Mouse (Mus musculus) T-helper 17 cell (primary cell): Measurements from ENCODE around the gene Tgfb1i1.

Source experiments
- in situ Hi-C, 2 experiments: fragments of 300-600 bp; cut with MboI, MseI; formaldehyde crosslinking; loops; 1 replicate in 1 of 2; 2 replicates in 1 of 2; pipeline ENCODE4 v1.15.1; 2025; ENCODE audit warnings: high pct_unique_total_duplicates in 2 of 2

The Tgfb1i1 gene

GRCm38 (mm10) chr7:128243921-128244320 lies 2.7 kb upstream of the Tgfb1i1 start:
- in situ Hi-C loops: loop anchor here (5.0 to 10.0 kb wide), 2 partner anchors 101 to 103 kb away; no protein-coding TSS in a partner anchor

- in situ Hi-C loops: loop anchor here (5.0 to 10.0 kb wide), 4 partner anchors 43 to 443 kb away; no protein-coding TSS in a partner anchor
Observed at GRCm38 (mm10) chr7:128244410-128245025, 2.1 kb upstream of the Tgfb1i1 start.

- in situ Hi-C loops: loop anchor here (5.0 to 10.0 kb wide), 3 partner anchors 42 to 442 kb away; no protein-coding TSS in a partner anchor
Observed at GRCm38 (mm10) chr7:128245547-128245946, 1.1 kb upstream of the Tgfb1i1 start.

- in situ Hi-C loops: loop anchor here (5.0 to 10.0 kb wide), 3 partner anchors 40 to 440 kb away; no protein-coding TSS in a partner anchor
Observed at GRCm38 (mm10) chr7:128247443-128247842, 831 bp downstream of the Tgfb1i1 start.

- in situ Hi-C loops: loop anchor here (5.0 to 10.0 kb wide), 3 partner anchors 39 to 439 kb away; no protein-coding TSS in a partner anchor
Observed at GRCm38 (mm10) chr7:128248081-128249042, 1.8 kb downstream of the Tgfb1i1 start.

- in situ Hi-C loops: loop anchor here (5.0 to 10.0 kb wide), 3 partner anchors 37 to 437 kb away; no protein-coding TSS in a partner anchor
Observed at GRCm38 (mm10) chr7:128249998-128250397, 3.4 kb downstream of the Tgfb1i1 start.

- in situ Hi-C loops: no loop called here
Observed at GRCm38 (mm10) chr7:128251946-128252345, 5.3 kb downstream of the Tgfb1i1 start.

GRCm38 (mm10) chr7:128252609-128253008 lies 6.0 kb downstream of the Tgfb1i1 start:
- in situ Hi-C loops: no loop called here

- in situ Hi-C loops: no loop called here
Observed at GRCm38 (mm10) chr7:128254978-128255377, 8.4 kb downstream of the Tgfb1i1 start.

- in situ Hi-C loops: no loop called here
Observed at GRCm38 (mm10) chr7:128255757-128256156, 9.1 kb downstream of the Tgfb1i1 start.

GRCm38 (mm10) chr7:128256783-128257334 lies 10.2 kb downstream of the Tgfb1i1 start:
- in situ Hi-C loops: no loop called here

- in situ Hi-C loops: no loop called here
Observed at GRCm38 (mm10) chr7:128265411-128265810, 18.8 kb downstream of the Tgfb1i1 start, which contains the start of gene Slc5a2. TSS of gene Slc5a2 (plus strand) at chr7:128265657.

GRCm38 (mm10) chr7:128266056-128266455 lies 19.4 kb downstream of the Tgfb1i1 start:
- in situ Hi-C loops: no loop called here

GRCm38 (mm10) chr7:128267391-128267790 lies 20.8 kb downstream of the Tgfb1i1 start:
- in situ Hi-C loops: no loop called here

- in situ Hi-C loops: no loop called here
Observed at GRCm38 (mm10) chr7:128267813-128268212, 21.2 kb downstream of the Tgfb1i1 start.

GRCm38 (mm10) chr7:128270431-128270850 lies 23.8 kb downstream of the Tgfb1i1 start:
- in situ Hi-C loops: no loop called here

- in situ Hi-C loops: no loop called here
Observed at GRCm38 (mm10) chr7:128271496-128271895, 24.9 kb downstream of the Tgfb1i1 start.

GRCm38 (mm10) chr7:128276051-128276450 lies 29.4 kb downstream of the Tgfb1i1 start:
- in situ Hi-C loops: no loop called here

- in situ Hi-C loops: no loop called here
Observed at GRCm38 (mm10) chr7:128279750-128280149, 33.1 kb downstream of the Tgfb1i1 start.

GRCm38 (mm10) chr7:128281765-128282164 lies 35.2 kb downstream of the Tgfb1i1 start:
- in situ Hi-C loops: no loop called here

GRCm38 (mm10) chr7:128282532-128283244 lies 36.1 kb downstream of the Tgfb1i1 start:
- in situ Hi-C loops: no loop called here
